Mouse (Mus musculus): ENCODE data around the gene Atg10.
"Not testable (repeated sequence)": the region's sequence is repeated elsewhere in the genome, so short reads cannot be mapped to it uniquely, and the experiment has no call there.

Atg10 gene

GRCm38 (mm10) chr13:90958894-90959293, 264.9 kb downstream of the Atg10 start:
- in situ Hi-C loops (cut with MseI, MboI): loop anchor here (25.0 kb wide), 2 partner anchors 678 to 728 kb away; no protein-coding TSS in a partner anchor

- in situ Hi-C loops (cut with MseI, MboI): no loop called here
Measured at GRCm38 (mm10) chr13:90939600-90939999, 284.2 kb downstream of the Atg10 start.

GRCm38 (mm10) chr13:90939192-90939591, 284.6 kb downstream of the Atg10 start:
- in situ Hi-C loops (cut with MseI, MboI): no loop called here

GRCm38 (mm10) chr13:90935852-90936251, 287.9 kb downstream of the Atg10 start:
- in situ Hi-C loops (cut with MseI, MboI): no loop called here

GRCm38 (mm10) chr13:90933256-90933655, 290.5 kb downstream of the Atg10 start:
- in situ Hi-C loops (cut with MseI, MboI): no loop called here

GRCm38 (mm10) chr13:90929847-90930246, 293.9 kb downstream of the Atg10 start:
- in situ Hi-C loops (cut with MseI, MboI): no loop called here

GRCm38 (mm10) chr13:90928266-90928665, 295.5 kb downstream of the Atg10 start:
- in situ Hi-C loops (cut with MseI, MboI): not testable (repeated sequence)

- in situ Hi-C loops (cut with MseI, MboI): no loop called here
Measured at GRCm38 (mm10) chr13:90926938-90927633, 296.7 kb downstream of the Atg10 start.

GRCm38 (mm10) chr13:90926125-90926765, 297.5 kb downstream of the Atg10 start:
- in situ Hi-C loops (cut with MseI, MboI): no loop called here

- in situ Hi-C loops (cut with MseI, MboI): no loop called here
Measured at GRCm38 (mm10) chr13:90925191-90925590, 298.6 kb downstream of the Atg10 start.

GRCm38 (mm10) chr13:90924072-90924471, 299.7 kb downstream of the Atg10 start:
- in situ Hi-C loops (cut with MseI, MboI): no loop called here

GRCm38 (mm10) chr13:90923617-90924016, 300.2 kb downstream of the Atg10 start:
- in situ Hi-C loops (cut with MseI, MboI): not testable (repeated sequence)

- in situ Hi-C loops (cut with MseI, MboI): no loop called here
Measured at GRCm38 (mm10) chr13:90922751-90923612, 300.8 kb downstream of the Atg10 start, which contains the start of gene Rps23. Gene Rps23, plus strand, starts transcription at chr13:90922958.

GRCm38 (mm10) chr13:90914721-90915120, 309.0 kb downstream of the Atg10 start:
- in situ Hi-C loops (cut with MseI, MboI): no loop called here

GRCm38 (mm10) chr13:90913675-90914192, 310.0 kb downstream of the Atg10 start:
- in situ Hi-C loops (cut with MseI, MboI): no loop called here

GRCm38 (mm10) chr13:90912760-90913674, 310.8 kb downstream of the Atg10 start:
- in situ Hi-C loops (cut with MseI, MboI): no loop called here

GRCm38 (mm10) chr13:90907376-90907775, 316.4 kb downstream of the Atg10 start:
- in situ Hi-C loops (cut with MseI, MboI): no loop called here

- in situ Hi-C loops (cut with MseI, MboI): no loop called here
Measured at GRCm38 (mm10) chr13:90905176-90905575, 318.6 kb downstream of the Atg10 start, which contains the start of gene Atp6ap1l. Gene Atp6ap1l, minus strand, starts transcription at chr13:90905355.

- in situ Hi-C loops (cut with MseI, MboI): loop anchor here in 1 of 2 experiments (25.0 kb wide), 1 partner anchor 1110 kb away; no protein-coding TSS in a partner anchor
Measured at GRCm38 (mm10) chr13:90896821-90897220, 326.9 kb downstream of the Atg10 start.

GRCm38 (mm10) chr13:90896098-90896497, 327.7 kb downstream of the Atg10 start:
- in situ Hi-C loops (cut with MseI, MboI): loop anchor here in 1 of 2 experiments (25.0 kb wide), 1 partner anchor 1109 kb away; no protein-coding TSS in a partner anchor
